Mouse (Mus musculus): ENCODE data around the gene Ndufb10. TPM values are rescaled to one million over a fixed set of nuclear protein-coding genes. Genes with fewer than 3 reads are reported as not detected.

The Ndufb10 gene
- total and polyA plus RNA-seq, 2 experiments from 2014 or later: 170 to 349 TPM

- H3K9ac ChIP-seq (replicated peaks; ENCODE audit: low read length, poor library complexity, severe bottlenecking): no peak overlapping the region
- H3K4me3 ChIP-seq (ENCODE audit: low read depth, low read length): no peak overlapping the region
- H3K4me1 ChIP-seq (ENCODE audit: insufficient read depth, low read length): 0 out of 2 replicates have a peak, but pooled peaks cover 3% of the 10 kb centered on the region
- no peak for TF ChIP-seq CTCF (IDR thresholded peaks at IDR 0.05)
- 22% methylated on average over 5 of the region's 5 CpGs for WGBS
- no peaks in the 10 kb centered on the region for H3K27me3 ChIP-seq (ENCODE audit: insufficient read depth, low read length)
- peaks cover 34% of the 10 kb centered on the region for H3K36me3 ChIP-seq (ENCODE audit: insufficient read depth, low read length)
- H3K4me2 ChIP-seq (ENCODE audit: low read depth, low read length, poor library complexity, severe bottlenecking): no peak overlapping the region
- no peaks in the 10 kb centered on the region for H3K9me3 ChIP-seq (ENCODE audit: low read length)
- H3K27ac ChIP-seq (ENCODE audit: low read depth, low read length): no peak overlapping the region
- ATAC-seq (ENCODE audit: low FRiP score): no peak
- DNase-seq (ENCODE audit: low spot score): no peak
Measured at GRCm38 (mm10) chr17:24697985-24698384, 26.3 kb downstream of the Ndufb10 start.

- ATAC-seq (ENCODE audit: low FRiP score): peak; percentile 90
- Histone ChIP-seq H3K27me3 (ENCODE audit: insufficient read depth, low read length) (no peaks in the 10 kb centered on the region), H3K4me1 (ENCODE audit: insufficient read depth, low read length) (0 out of 2 replicates have a peak, but pooled peaks cover 3% of the 10 kb centered on the region), H3K9me3 (ENCODE audit: low read length) (no peaks in the 10 kb centered on the region), H3K27ac (ENCODE audit: low read depth, low read length) (peak within 1 kb of the TSS; percentile 87), H3K9ac (replicated peaks; ENCODE audit: low read length, poor library complexity, severe bottlenecking) (peak within 1 kb of the TSS; percentile 79), H3K36me3 (ENCODE audit: insufficient read depth, low read length) (peaks cover 25% of the 10 kb centered on the region), H3K4me2 (ENCODE audit: low read depth, low read length, poor library complexity, severe bottlenecking) (peak within 1 kb of the TSS; percentile 63), H3K4me3 (ENCODE audit: low read depth, low read length) (peak within 1 kb of the TSS; percentile 79)
- peak; percentile 33; the same call in 1 of the 2 replicates for TF ChIP-seq CTCF (IDR thresholded peaks at IDR 0.05)
- WGBS: under 1% methylated on average over 48 of the region's 76 CpGs
- DNase-seq (ENCODE audit: low spot score): peak; percentile 88
Measured at GRCm38 (mm10) chr17:24696011-24696697, 28.1 kb downstream of the Ndufb10 start, which contains the start of the genes Gfer and Noxo1. TSS of gene Gfer (minus strand) at chr17:24696156. TSS of gene Noxo1 (plus strand) at chr17:24696234.

- Histone ChIP-seq H3K27me3 (ENCODE audit: insufficient read depth, low read length) (no peaks in the 10 kb centered on the region), H3K4me2 (ENCODE audit: low read depth, low read length, poor library complexity, severe bottlenecking) (peak overlapping the region; percentile 63), H3K27ac (ENCODE audit: low read depth, low read length) (peak overlapping the region; percentile 87), H3K9ac (replicated peaks; ENCODE audit: low read length, poor library complexity, severe bottlenecking) (peak overlapping the region; percentile 79), H3K9me3 (ENCODE audit: low read length) (no peaks in the 10 kb centered on the region), H3K4me1 (ENCODE audit: insufficient read depth, low read length) (peaks cover 4% of the 10 kb centered on the region; the same call in 1 of the 2 replicates), H3K4me3 (ENCODE audit: low read depth, low read length) (peak overlapping the region; percentile 79), H3K36me3 (ENCODE audit: insufficient read depth, low read length) (peaks cover 18% of the 10 kb centered on the region)
- no peak for TF ChIP-seq CTCF (IDR thresholded peaks at IDR 0.05)
- ATAC-seq (ENCODE audit: low FRiP score): no peak; the same call in 1 of the 2 replicates
- 7% methylated on average over 46 of the region's 51 CpGs for WGBS
- DNase-seq (ENCODE audit: low spot score): no peak
Measured at GRCm38 (mm10) chr17:24695326-24696010, 28.8 kb downstream of the Ndufb10 start.

- TF ChIP-seq CTCF (IDR thresholded peaks at IDR 0.05): no peak
- no peaks in the 10 kb centered on the region for H3K9me3 ChIP-seq (ENCODE audit: low read length)
- DNase-seq (ENCODE audit: low spot score) (no peak), ATAC-seq (ENCODE audit: low FRiP score) (no peak)
- no peak overlapping the region for H3K4me2 ChIP-seq (ENCODE audit: low read depth, low read length, poor library complexity, severe bottlenecking)
- H3K9ac ChIP-seq (replicated peaks; ENCODE audit: low read length, poor library complexity, severe bottlenecking): no peak overlapping the region
- no peak overlapping the region for H3K4me3 ChIP-seq (ENCODE audit: low read depth, low read length)
- H3K27ac ChIP-seq (ENCODE audit: low read depth, low read length): no peak overlapping the region
- H3K36me3 ChIP-seq (ENCODE audit: insufficient read depth, low read length): peaks cover 9% of the 10 kb centered on the region; the same call in 1 of the 2 replicates
- peaks cover 14% of the 10 kb centered on the region for H3K4me1 ChIP-seq (ENCODE audit: insufficient read depth, low read length)
- WGBS: 87% methylated on average over 5 of the region's 5 CpGs
- H3K27me3 ChIP-seq (ENCODE audit: insufficient read depth, low read length): no peaks in the 10 kb centered on the region
Measured at GRCm38 (mm10) chr17:24692385-24692784, 31.9 kb downstream of the Ndufb10 start.

- ATAC-seq (ENCODE audit: low FRiP score): peak; percentile 76
- Histone ChIP-seq H3K4me3 (ENCODE audit: low read depth, low read length) (peak within 1 kb of the TSS; percentile 64), H3K9ac (replicated peaks; ENCODE audit: low read length, poor library complexity, severe bottlenecking) (peak within 1 kb of the TSS; percentile 93), H3K4me2 (ENCODE audit: low read depth, low read length, poor library complexity, severe bottlenecking) (peak within 1 kb of the TSS; percentile 65), H3K27me3 (ENCODE audit: insufficient read depth, low read length) (no peaks in the 10 kb centered on the region), H3K4me1 (ENCODE audit: insufficient read depth, low read length) (peaks cover 14% of the 10 kb centered on the region), H3K36me3 (ENCODE audit: insufficient read depth, low read length) (peaks cover 23% of the 10 kb centered on the region), H3K9me3 (ENCODE audit: low read length) (no peaks in the 10 kb centered on the region), H3K27ac (ENCODE audit: low read depth, low read length) (peak within 1 kb of the TSS; percentile 89)
- DNase-seq (ENCODE audit: low spot score): peak; percentile 70
- WGBS: 2% methylated on average over 52 of the region's 55 CpGs
- 0 out of 2 replicates have a peak, but pooled peaks have one; percentile 15 for TF ChIP-seq CTCF (IDR thresholded peaks at IDR 0.05)
Measured at GRCm38 (mm10) chr17:24689251-24690081, 34.8 kb downstream of the Ndufb10 start, which contains the start of gene Syngr3. TSS of gene Syngr3 (minus strand) at chr17:24689955.
